Mouse (Mus musculus): ENCODE data around the gene Tenm4. TPM values are rescaled to one million over a fixed set of nuclear protein-coding genes. Genes with fewer than 3 reads are reported as not detected.
"Not testable (repeated sequence)": the region's sequence is repeated elsewhere in the genome, so short reads cannot be mapped to it uniquely, and the experiment has no call there.

Tenm4 gene
- polyA plus RNA-seq, 1 experiment from 2014 or later: 16.8 TPM

DNA sequence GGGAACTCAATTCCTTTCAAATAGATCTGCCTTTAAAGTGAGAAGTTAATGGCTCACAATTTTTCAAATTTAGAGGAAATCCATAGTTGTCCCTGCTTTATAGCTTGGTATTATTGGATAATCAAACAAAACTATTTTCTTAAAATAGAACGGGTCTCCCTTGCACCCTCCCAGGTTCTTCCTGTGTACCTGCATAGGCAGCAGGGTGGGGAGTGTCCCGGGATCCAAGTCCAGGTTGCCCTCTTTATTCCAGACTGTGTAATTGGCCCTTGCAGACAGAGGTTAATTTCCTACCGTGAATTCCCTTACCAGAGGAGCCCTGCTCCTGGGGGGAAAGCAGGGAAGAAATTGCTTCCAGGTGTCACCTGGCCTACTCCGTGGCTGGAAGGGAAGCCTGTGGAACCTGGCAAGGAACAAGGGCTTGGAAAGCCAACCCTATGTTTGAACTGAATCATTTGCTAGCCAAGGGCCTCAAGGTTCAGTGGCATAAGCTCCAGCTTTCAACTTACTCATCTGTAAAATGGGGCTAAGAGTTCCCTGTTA is 449.0 kb downstream of the Tenm4 start:
- Histone ChIP-seq H3K4me3 (no peak overlapping the region), H3K27ac (no peak overlapping the region), H3K4me1 (0 out of 2 replicates have a peak, but pooled peaks cover 5% of the 10 kb centered on the region), H3K36me3 (no peaks in the 10 kb centered on the region), H3K9me3 (no peaks in the 10 kb centered on the region), H3K27me3 (ENCODE audit: insufficient read depth, poor library complexity, severe bottlenecking) (no peaks in the 10 kb centered on the region; the same call in 1 of the 2 replicates)
- 70% methylated on average over 4 of the region's 4 CpGs for WGBS
- DNase-seq (ENCODE audit: low spot score): no peak

DNA sequence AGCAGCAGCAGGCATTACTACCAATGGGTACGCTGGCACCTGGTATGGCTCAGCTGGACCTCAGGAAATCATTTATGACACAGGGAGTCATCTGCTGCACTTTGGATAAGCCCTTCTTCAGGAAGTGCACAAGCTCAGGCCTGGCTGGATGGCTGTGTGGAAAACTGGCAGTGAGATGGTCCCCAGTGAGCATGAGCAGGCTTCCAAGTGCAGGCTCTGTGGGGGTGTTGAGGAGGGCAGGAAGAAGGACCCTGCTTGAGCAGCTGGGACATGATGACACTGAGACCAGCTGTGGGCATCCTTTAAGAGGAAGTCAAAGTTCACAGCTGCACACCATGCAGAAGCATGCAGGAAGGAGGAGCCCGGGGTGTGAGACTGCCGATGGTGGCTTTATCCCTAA is 455.3 kb downstream of the Tenm4 start:
- H3K27ac ChIP-seq: no peak overlapping the region
- no peak for DNase-seq (ENCODE audit: low spot score)
- H3K9me3 ChIP-seq: no peaks in the 10 kb centered on the region
- peaks cover 45% of the 10 kb centered on the region for H3K27me3 ChIP-seq (ENCODE audit: insufficient read depth, poor library complexity, severe bottlenecking)
- WGBS: 84% methylated on average over 3 of the region's 3 CpGs
- no peak overlapping the region for H3K4me3 ChIP-seq
- no peaks in the 10 kb centered on the region for H3K36me3 ChIP-seq
- H3K4me1 ChIP-seq: no peaks in the 10 kb centered on the region

DNA sequence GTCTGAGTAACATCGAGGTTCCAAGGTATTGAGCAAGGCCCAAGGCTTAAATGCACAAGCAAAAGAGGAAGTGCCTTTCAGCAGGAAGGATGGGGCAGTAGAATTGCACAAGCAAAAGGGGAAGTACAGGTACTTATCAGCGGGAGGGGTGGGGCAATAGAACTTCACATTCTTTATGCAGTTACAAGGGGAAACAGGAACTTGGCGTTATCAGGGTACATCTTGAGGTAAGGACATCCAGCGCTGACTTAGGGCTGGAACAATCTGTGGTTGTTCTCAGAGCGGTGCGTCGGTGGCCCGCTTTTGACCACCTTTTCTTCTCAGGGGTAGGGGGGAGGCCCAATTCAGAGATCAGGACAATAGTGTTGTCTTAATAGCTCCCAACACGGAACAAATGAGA is 459.5 kb downstream of the Tenm4 start:
- H3K36me3 ChIP-seq; DNase-seq (ENCODE audit: low spot score); H3K4me3 ChIP-seq; H3K27ac ChIP-seq; H3K9me3 ChIP-seq; H3K4me1 ChIP-seq: not testable (repeated sequence)
- peaks cover 63% of the 10 kb centered on the region for H3K27me3 ChIP-seq (ENCODE audit: insufficient read depth, poor library complexity, severe bottlenecking)
- WGBS: 90% methylated on average over 9 of the region's 9 CpGs

DNA sequence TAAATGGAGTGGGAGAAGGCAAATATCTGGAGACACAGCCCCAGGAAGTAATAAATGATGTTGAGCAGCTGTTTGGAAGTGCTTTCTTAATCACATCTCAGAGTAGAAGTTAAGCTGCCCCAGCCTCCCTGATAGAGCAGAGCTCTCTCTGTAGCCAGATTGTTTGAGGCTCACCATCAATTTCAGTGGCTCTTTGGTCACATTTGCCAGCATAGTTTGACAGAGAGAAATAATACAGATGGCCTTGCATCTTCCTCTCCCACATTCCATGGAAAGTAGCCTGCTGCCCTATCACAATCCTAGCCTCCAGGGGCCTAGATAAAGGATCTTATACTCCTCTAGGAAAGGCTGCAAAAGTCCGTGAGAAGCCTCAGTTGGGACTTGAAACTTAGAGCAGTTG is 462.0 kb downstream of the Tenm4 start:
- Histone ChIP-seq H3K27me3 (ENCODE audit: insufficient read depth, poor library complexity, severe bottlenecking) (peaks cover 60% of the 10 kb centered on the region), H3K36me3 (no peaks in the 10 kb centered on the region), H3K4me1 (peaks cover 3% of the 10 kb centered on the region; the same call in 1 of the 2 replicates), H3K4me3 (no peak overlapping the region), H3K27ac (0 out of 2 replicates have a peak overlapping the region, but pooled peaks have one; percentile 11), H3K9me3 (no peaks in the 10 kb centered on the region)
- no peak for DNase-seq (ENCODE audit: low spot score)
- 30% methylated on average over 1 of the region's 1 CpGs for WGBS

DNA sequence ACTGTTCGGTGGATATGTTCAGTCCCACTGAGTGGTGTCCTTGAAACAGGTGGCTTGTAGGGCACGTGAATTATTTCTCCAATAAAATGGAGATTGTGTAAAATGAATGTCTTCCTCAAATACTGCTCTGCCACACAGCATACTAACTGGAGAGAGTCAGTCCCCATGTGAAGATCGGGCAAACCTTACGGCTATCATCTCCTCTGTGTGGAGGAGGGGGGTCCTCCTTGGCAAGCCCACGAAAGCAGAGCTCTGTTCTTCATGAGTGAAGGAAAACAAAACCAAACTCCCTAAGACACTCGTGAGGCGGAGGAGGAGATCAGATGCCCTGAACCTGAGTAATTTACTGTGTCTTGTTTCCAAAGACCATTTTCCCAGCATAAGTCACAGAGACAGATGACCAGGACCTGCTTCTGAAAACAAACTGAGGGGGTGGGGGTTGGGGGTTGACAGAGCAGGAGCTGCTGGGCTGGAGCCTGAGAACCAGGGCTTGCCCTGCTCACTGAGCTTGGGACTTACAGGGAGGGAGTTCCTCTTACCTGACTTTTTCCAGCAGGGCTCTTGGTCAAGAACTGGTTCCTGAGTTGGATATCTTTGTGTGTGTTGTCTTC is 464.9 kb downstream of the Tenm4 start:
- 58% methylated on average over 7 of the region's 7 CpGs for WGBS
- no peaks in the 10 kb centered on the region for H3K9me3 ChIP-seq
- no peak overlapping the region for H3K4me3 ChIP-seq
- no peak overlapping the region for H3K27ac ChIP-seq
- no peaks in the 10 kb centered on the region for H3K36me3 ChIP-seq
- H3K27me3 ChIP-seq (ENCODE audit: insufficient read depth, poor library complexity, severe bottlenecking): peaks cover 54% of the 10 kb centered on the region
- H3K4me1 ChIP-seq: peaks cover 3% of the 10 kb centered on the region; the same call in 1 of the 2 replicates
- DNase-seq (ENCODE audit: low spot score): no peak

DNA sequence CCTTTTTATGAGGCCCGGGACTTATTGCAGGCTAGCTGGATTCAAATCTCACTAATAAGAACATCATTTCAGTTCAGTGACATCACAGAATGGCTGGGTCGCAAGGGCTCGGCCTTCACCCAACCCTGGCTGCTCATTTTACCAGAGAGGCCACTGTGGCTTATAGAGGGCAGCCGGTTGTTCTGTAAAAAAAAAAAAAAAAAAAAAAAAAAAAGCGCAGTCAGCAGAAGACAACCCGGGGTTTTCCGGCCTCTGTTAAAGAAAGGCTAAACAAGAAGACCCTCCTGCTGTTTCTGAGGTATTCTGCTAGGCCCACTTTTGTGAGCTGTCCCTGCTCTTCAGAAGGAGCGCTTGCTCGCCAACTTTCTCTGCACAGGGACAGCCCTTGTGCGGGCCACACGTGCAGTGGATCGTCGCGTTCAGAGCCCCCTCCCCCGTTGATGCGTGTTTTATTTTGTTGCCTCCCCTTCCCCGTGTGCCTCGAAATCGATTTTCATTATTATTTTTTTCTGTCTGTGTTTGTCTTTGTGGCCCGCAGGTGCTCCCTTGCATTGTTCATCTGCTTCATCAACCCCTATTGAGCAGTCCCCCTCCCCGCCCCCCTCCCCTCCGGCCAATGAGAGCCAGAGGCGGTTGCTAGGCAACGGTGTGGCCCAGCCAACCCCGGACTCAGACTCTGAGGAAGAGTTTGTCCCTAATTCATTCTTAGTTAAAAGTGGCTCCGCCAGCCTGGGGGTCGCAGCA is 472.6 kb downstream of the Tenm4 start:
- 5% methylated on average over 27 of the region's 27 CpGs for WGBS
- H3K27ac ChIP-seq: no peak overlapping the region
- DNase-seq (ENCODE audit: low spot score): no peak
- H3K9me3 ChIP-seq: no peaks in the 10 kb centered on the region
- H3K4me3 ChIP-seq: peak overlapping the region; percentile 55
- no peaks in the 10 kb centered on the region for H3K36me3 ChIP-seq
- peaks cover 86% of the 10 kb centered on the region for H3K27me3 ChIP-seq (ENCODE audit: insufficient read depth, poor library complexity, severe bottlenecking)
- peaks cover 43% of the 10 kb centered on the region for H3K4me1 ChIP-seq

DNA sequence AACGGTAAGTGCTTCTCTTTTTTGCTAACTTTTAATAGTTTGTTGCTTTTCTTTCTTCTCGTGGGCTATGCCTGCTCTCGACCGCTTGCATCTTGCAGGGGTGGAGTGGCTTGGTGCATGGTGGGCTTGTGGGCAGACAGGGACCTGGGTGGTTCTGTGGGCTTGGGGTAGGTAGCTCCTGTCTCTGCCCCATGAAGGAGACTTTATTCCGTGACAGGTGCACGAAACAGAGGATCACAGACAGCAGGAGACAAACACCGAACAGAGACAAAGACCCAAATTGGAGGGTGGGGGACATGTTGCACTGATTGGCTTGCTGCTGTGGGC is 473.1 kb downstream of the Tenm4 start:
- H3K9me3 ChIP-seq: no peaks in the 10 kb centered on the region
- H3K4me3 ChIP-seq: peak overlapping the region; percentile 55
- peak overlapping the region; percentile 13; the same call in 1 of the 2 replicates for H3K27ac ChIP-seq
- 20% methylated on average over 7 of the region's 7 CpGs for WGBS
- H3K4me1 ChIP-seq: peaks cover 45% of the 10 kb centered on the region
- no peak for DNase-seq (ENCODE audit: low spot score)
- H3K36me3 ChIP-seq: no peaks in the 10 kb centered on the region
- H3K27me3 ChIP-seq (ENCODE audit: insufficient read depth, poor library complexity, severe bottlenecking): peaks cover 83% of the 10 kb centered on the region

DNA sequence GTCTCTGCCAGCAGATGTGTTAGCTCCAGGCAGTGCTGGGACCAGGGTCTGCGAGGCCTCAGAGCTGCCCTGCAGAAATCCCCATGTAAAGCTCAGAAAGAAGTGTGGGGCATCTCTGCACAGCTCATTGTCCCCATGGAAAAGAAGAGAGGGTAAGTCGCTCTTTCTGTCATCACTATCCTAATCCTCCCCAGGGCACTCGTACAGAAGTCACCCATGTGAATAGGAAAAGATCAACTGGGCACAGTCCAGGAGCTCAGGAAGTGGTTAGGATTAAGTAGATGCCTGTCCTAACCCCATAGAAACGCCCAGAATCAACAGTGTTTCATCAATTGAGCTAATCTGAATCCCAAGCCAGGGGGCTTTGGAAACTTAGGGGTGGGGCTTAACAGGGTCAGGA is 476.6 kb downstream of the Tenm4 start:
- no peak overlapping the region for H3K4me3 ChIP-seq
- peak overlapping the region; percentile 47; the same call in 1 of the 2 replicates for H3K27ac ChIP-seq
- H3K36me3 ChIP-seq: no peaks in the 10 kb centered on the region
- WGBS: 14% methylated on average over 4 of the region's 4 CpGs
- H3K4me1 ChIP-seq: peaks cover 72% of the 10 kb centered on the region
- peaks cover 89% of the 10 kb centered on the region for H3K27me3 ChIP-seq (ENCODE audit: insufficient read depth, poor library complexity, severe bottlenecking)
- DNase-seq (ENCODE audit: low spot score): no peak
- H3K9me3 ChIP-seq: no peaks in the 10 kb centered on the region

DNA sequence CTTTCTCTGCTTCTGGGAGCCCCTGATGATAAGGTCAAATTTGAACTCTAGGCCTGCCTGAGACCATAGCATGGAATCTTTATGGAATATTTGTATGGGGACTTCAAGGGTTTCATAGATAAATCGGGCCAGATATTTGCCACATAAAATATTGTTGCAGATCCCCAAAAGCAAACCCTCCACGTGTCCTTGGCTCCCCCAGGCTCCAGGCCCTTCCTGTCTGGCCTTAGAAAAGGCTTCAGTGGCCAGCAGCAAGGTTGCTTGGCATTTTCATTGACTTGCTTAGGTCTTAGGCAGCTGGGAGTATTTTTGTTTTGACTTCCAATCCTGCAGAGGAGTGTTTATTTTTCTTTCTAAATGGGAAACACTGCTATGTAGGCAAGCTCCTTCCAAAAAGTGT is 477.6 kb downstream of the Tenm4 start:
- Histone ChIP-seq H3K27ac (no peak overlapping the region), H3K27me3 (ENCODE audit: insufficient read depth, poor library complexity, severe bottlenecking) (peaks cover 91% of the 10 kb centered on the region), H3K36me3 (no peaks in the 10 kb centered on the region), H3K9me3 (no peaks in the 10 kb centered on the region), H3K4me1 (peaks cover 80% of the 10 kb centered on the region), H3K4me3 (no peak overlapping the region)
- DNase-seq (ENCODE audit: low spot score): no peak
- WGBS: 54% methylated on average over 2 of the region's 2 CpGs

DNA sequence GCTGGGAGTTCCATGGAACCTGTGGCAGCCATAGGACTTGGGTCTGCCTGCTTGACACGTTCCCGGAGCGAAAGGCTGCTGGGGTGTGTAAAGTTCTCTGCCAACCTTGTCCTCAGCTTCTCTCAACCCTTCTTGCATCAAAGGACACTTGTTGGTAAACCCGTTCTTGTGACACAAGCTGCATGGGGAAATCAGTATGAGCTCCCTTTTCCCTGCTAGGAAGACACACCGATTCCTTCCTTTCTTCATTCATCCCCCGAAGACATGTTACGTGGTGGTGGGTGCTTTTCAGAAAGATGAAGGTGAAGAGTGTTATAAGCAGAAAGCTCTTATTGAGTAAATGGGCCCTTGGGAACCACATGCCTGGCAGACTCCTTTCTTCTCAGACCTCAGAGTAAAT is 478.1 kb downstream of the Tenm4 start:
- Histone ChIP-seq H3K9me3 (no peaks in the 10 kb centered on the region), H3K36me3 (no peaks in the 10 kb centered on the region), H3K27me3 (ENCODE audit: insufficient read depth, poor library complexity, severe bottlenecking) (peaks cover 91% of the 10 kb centered on the region), H3K4me3 (no peak overlapping the region), H3K27ac (0 out of 2 replicates have a peak overlapping the region, but pooled peaks have one; percentile 38), H3K4me1 (peaks cover 80% of the 10 kb centered on the region)
- no peak for DNase-seq (ENCODE audit: low spot score)
- WGBS: 76% methylated on average over 7 of the region's 7 CpGs

DNA sequence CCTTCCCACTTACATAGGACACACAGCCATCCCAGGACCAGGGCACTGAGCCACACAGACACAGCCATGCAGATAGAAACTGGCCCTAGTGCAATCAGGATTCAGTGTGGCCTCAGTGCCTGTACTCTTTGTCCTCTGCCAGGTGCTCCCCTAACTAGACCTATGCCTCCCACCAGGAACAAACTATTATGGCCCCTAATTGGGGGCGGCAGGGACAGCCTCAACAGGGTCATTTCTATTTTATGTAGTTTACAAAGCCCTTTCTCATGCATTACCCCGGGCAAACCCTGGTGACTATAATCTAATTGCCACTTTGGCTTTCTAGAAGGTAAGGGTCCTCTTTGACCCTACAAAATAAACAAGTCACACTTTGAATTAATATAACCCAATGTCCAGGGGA is 479.4 kb downstream of the Tenm4 start:
- Histone ChIP-seq H3K9me3 (no peaks in the 10 kb centered on the region), H3K36me3 (no peaks in the 10 kb centered on the region), H3K4me1 (peaks cover 80% of the 10 kb centered on the region), H3K27me3 (ENCODE audit: insufficient read depth, poor library complexity, severe bottlenecking) (peaks cover 91% of the 10 kb centered on the region), H3K27ac (no peak overlapping the region), H3K4me3 (no peak overlapping the region)
- no peak for DNase-seq (ENCODE audit: low spot score)
- WGBS: 68% methylated on average over 2 of the region's 2 CpGs

DNA sequence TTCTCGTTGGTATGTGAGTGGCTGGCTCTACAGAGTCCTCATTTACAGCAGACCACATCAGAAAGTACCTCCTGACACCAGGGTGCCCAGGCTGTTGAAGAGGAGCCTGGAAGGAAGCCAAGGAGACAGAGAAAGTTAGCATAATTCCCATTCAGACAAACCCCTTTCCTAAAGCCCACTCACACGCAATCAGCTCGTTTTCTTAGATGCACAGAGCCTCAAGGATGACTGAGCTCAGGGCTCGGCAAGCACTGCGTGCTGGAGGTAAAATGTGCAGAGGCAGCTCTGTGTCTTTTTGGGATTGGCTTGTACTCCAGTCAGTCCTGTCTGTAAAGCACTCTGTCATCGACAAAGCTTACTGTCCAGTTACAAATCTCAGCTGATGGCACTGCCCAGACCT is 480.0 kb downstream of the Tenm4 start:
- H3K4me1 ChIP-seq: peaks cover 78% of the 10 kb centered on the region
- H3K27me3 ChIP-seq (ENCODE audit: insufficient read depth, poor library complexity, severe bottlenecking): peaks cover 90% of the 10 kb centered on the region
- WGBS: 36% methylated on average over 6 of the region's 6 CpGs
- H3K36me3 ChIP-seq: no peaks in the 10 kb centered on the region
- peak overlapping the region; percentile 2; the same call in 1 of the 2 replicates for H3K27ac ChIP-seq
- H3K4me3 ChIP-seq: no peak overlapping the region
- no peak for DNase-seq (ENCODE audit: low spot score)
- H3K9me3 ChIP-seq: no peaks in the 10 kb centered on the region

DNA sequence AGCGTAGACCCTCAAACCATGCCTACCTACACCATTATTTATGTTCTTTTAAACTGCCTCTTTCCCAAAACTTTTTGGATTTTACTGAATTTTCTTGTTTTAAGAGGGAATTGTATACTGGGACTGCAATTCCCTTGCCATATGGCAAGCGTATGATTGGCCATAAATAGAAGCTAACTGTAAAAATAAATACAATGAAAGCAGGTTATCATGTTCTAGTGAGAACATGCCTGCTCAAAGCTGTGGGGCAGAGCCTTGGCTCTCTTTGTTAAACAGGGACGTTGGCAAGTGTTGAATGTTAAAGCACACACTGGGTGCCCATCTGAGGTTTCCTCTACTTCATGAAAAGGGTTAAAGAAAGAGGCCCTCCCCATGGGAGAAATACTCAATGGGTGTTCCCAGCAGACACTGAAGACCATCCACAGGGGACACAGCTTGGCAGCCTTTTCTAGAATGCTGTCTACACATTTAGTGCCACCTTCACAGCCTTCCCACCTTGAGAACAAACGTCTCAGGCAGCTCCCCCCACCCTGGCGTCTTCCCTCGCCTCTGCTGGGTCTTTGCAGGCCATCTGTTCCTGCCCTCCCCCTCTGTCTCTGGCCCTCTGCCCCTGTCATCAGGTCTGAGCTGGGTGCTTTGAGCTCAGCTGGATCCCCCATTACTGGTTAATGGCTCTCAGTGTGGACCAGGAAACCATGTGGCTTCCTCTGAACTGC is 480.7 kb downstream of the Tenm4 start:
- Histone ChIP-seq H3K9me3 (no peaks in the 10 kb centered on the region), H3K27ac (peak overlapping the region; percentile 70; the same call in 1 of the 2 replicates), H3K27me3 (ENCODE audit: insufficient read depth, poor library complexity, severe bottlenecking) (peaks cover 90% of the 10 kb centered on the region), H3K4me1 (peaks cover 85% of the 10 kb centered on the region), H3K4me3 (no peak overlapping the region), H3K36me3 (no peaks in the 10 kb centered on the region)
- WGBS: 28% methylated on average over 6 of the region's 6 CpGs
- no peak for DNase-seq (ENCODE audit: low spot score)

All from heart, embryonic 10.5 days (tissue).